Mouse (Mus musculus): ENCODE measurements around the gene Spint2.
A peak's percentile ranks its signal among the peaks of the same experiment; 100 is the strongest.

The Spint2 gene

DNA sequence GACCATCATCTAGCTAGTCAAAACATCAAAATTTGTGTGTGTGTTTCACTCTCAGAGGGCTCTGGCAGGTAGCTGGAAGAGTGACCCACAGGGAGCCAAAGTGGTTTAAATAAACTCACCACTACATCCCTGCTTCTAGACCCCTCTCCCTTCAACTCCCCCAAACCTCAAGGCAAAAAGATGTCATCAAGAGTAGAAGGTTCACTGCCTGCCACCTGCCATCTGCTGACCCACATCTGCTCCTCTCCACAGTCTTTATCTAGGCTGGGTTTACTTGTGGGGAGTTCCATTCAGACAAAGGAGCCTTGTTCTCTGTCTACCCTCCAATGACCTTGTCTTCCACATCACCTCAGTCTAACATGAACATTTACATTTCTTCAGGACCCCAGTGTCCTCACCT, 2.5 kb downstream of the Spint2 start:
- no peak for DNase-seq

DNA sequence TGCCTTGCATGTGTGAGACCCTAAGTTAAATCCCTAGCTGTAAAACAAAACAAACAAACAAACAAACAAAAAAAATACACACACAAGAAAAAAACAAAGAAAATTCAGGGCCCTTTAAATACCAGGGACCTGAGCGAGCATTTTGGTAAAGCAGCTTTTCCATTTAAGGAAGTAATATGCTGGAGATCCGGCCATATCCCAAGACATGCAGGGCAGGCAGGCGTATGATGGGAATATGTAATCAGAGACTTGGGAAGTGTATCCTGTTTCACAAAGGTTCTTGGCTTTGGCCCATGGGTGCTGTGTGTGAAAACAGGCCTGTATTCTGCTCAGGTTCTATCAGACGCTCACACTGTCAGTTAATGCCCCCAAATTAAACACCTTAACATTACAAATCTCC, 4.2 kb downstream of the Spint2 start:
- DNase-seq = no peak

DNA sequence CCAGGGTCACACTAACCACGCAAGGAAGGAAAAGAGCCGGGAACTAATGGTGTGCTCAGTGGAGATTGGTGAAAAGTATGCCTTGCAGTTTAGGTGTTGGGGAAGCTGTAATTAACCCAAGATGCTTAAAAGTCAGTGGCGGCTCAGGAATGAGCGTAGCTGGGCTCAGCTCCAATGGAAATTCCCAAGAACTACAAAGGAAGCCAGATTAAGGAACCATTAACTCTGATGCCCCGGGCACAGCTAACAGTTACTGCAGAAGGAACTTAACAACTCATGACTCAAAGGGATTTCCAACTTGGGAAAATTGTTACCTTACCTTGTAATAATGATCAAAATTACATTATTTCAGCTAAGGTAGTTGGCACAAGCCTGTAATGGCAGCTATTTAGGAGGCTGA, 5.0 kb downstream of the Spint2 start:
- no peak for DNase-seq

DNA sequence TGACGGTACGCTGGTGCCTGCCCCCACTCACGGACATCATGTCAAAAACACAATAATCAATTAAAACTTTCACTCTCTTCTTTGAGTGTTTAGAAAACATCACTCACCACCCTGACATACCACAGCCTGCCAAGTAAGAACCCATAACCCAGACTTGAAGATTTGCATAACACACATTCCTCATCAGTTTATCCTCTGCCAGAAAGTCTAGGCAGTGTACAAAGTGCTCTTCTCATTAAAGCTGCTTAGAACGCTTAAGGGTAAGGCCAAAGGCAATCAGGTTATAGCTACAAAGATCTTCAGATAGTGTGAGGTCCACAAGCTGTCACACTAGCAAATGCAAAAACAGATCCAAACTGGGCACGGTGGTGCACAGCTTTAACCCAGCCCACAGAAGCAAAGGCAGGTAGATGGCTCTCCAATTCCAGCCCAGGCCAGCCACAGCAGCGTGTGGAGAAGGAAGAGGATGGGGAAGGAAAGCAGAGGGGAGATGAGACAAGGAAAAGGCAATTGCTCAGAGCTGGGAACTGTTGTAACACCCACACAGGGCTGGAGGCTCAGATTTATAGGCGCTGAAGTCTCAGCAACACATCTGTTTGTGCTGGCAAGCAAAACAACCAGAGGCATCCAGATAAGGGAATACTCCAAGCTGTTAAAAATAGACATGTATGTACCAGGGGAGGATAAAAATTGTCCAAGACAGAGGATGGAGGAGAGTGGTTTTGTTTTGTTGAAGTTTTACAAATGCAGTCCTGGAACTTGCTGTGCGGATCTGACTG, 9.8 kb downstream of the Spint2 start:
- no peak for DNase-seq

GRCm38 (mm10) chr7:29270445-29270844, 11.3 kb downstream of the Spint2 start:
- DNase-seq = no peak

DNA sequence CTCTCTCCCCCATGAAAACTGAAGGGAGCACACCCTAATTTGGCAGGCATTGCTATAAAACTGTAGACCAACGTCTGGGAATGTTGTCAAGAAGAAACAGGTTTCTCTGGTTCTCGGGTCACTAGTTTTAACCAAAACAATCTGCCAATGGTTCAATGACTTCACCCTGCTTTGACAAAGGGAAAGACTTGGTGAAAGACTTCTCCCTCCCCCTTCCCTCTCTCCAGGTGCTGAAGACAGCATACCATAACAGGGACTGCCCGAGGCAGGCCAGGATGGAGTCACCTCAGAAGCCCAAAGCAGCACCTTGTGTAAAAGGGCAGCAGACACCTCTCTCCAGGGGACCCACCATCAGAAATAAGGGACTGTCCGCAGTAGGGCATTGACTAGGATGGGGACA, 14.8 kb downstream of the Spint2 start:
- DNase-seq = no peak

DNA sequence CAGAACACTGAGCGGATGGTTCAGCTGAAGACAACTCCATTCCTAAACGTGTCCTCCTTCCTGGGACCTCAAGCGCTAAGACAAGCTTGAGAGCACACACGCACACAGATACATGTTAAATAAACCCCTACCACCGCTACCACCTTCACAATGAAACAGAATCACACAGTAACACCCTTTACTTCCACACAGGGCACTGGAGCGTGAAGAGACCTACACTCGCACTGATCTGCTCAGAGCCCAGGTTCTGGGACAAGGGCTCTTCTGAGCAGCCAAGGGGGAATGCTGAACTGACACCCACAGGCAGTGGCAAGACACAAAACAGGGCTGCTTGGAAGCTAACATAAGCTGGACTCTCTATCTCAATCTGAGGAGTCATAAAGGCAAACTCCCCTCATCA, 16.1 kb downstream of the Spint2 start:
- DNase-seq = no peak

DNA sequence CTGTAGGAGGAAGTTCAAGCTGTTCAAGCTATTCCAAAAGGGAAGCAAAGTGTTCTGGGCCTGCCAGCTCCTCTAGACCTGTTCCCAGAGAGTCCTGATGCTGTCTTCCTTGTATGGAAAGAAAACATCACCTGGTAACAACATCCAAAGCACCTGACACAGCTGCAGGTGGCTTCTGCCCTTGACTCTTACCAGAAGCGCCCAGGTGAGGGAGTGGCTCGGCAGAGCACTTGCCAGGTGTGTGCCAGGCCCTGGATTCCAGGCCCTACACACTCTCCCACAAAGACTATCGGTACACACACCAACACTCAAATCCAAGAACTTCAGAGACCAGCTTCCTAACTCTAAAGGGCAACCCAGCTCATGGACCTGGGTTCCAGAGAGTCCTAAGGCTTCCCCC, 17.9 kb downstream of the Spint2 start:
- DNase-seq = no peak

DNA sequence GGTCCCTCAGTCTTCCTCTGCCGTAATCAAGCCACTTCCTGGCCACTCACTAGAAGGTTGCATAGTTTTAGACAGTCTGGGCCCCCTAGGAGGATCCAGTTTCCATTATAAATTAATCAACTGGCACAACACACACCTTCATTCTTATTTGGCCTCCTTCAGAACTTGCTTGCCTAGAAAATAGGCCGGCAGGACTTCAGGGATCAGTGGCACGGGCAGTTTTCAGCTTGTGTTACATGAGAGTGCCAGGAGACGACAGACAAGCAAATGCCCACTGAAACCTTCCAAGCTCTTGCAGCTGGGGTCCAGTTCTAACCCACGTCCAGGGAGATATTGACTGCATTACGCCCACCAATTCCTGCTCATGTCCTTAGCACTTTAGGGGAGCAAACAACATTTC, 19.6 kb downstream of the Spint2 start:
- DNase-seq = no peak

DNA sequence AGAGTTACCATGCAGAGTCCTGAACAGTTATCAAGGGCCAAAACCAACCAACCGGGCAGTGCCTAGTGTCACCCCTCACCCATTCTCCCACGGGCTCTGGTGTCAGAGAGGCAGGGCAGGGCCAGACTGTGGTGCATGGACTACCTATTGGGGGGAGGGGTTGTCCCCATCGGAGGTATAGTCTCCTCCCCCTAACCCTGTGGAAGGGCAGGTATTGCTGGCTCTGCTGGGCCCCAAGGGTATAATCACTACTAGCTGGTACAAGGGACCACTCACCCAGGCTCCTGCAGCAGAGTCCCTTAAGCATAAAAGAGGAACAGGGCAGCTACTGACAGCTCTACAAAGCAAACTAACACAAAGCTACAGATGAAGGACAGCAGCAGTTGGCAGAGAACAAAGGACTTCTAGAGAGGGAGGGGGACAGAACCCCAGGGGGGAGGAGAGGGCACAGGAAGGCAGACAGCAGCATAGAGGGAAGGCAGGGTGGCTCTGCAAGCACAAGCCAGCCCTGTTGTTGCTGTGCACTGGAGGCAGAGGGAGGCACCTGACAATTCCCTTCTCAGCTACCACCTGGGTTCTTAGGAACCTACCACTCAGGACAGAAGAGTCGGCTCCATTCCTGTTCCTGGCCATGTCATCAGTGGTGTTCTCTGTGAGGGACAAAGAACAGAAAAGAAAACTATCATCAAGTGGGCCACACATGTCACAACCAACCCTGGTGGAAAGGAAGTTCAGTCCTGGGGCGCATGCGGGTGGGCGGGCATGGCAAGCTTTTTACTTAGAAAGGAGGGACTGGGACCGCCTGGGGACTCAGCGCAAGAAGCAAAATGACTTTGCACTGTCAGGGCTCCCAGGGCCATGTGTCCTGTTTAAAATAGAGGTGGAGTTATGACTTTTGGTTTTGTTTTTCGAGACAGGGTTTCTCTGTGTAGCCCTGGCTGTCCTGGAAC, 21.7 kb downstream of the Spint2 start:
- no peak for DNase-seq

DNA sequence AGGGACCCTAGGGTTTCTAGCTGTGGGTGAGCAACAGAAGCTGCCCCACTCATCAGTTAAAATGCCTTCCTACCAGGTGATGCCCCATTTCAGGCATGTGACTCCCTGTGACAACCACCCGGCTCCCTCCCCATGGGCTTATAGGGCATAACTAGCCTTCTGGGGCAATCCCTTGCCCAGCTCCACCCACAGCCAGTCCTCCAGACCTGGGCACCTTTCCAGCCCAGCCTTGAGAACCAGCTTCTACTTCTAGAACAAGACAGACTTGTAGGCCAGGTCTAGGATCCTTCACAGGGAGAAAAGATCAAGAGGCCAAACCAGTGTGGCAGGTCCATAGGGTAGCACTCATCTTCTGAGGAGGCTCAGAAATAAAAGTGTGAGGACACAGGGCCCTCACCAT, 24.3 kb downstream of the Spint2 start:
- no peak for DNase-seq

DNA sequence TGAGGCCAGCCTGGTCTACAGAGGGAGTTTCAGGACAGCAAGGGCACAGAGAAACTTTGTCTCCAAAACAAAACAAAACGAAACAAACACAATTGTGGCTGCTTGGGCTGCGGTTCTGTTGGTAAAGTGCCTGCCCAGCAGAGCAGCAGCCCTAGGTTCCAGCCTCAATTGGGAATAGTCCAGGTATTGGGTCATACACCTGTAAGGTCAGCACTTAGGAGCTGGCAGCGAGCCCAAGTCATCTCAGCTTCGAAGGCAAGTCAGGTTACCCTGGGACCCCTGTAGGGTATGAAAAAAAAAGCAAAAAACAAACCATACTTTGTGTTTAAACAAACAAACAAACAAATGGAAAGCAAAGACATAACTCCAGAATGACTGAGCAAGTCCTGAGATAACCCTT, 25.8 kb downstream of the Spint2 start:
- no peak for DNase-seq

DNA sequence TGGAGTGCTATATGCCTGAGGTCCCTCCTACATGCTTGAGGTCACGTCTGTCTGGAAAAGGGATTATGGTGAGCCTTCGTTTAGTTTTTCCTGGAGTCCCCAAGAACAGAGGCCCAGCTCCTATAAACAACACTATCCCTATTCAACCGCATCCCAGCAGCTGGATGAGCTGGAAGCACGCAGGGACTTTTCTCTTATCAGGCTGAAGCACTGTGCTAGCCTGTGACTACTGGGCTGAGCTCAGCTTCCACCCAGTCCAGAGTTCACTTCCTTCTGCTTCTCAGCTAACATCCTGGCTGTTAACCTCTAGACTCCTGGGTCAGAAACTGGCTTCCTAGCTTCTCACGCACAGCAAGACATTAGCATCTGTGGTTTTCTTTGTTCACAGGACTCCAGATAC, 27.9 kb downstream of the Spint2 start:
- DNase-seq = no peak

GRCm38 (mm10) chr7:29251166-29251565, 30.5 kb downstream of the Spint2 start:
- DNase-seq = no peak

GRCm38 (mm10) chr7:29248261-29248841, 33.4 kb downstream of the Spint2 start, which contains the start of gene 2200002D01Rik:
TSS of gene 2200002D01Rik (minus strand) at chr7:29248466.
- DNase-seq = no peak

GRCm38 (mm10) chr7:29247706-29248105, 34.0 kb downstream of the Spint2 start:
- DNase-seq = no peak

- DNase-seq = peak; percentile 84 to 90
These were observed 34.4 kb downstream of the Spint2 start for GRCm38 (mm10) chr7:29247314-29247700.

- no peak for DNase-seq
These were observed 34.9 kb downstream of the Spint2 start for GRCm38 (mm10) chr7:29246619-29247313.

DNA sequence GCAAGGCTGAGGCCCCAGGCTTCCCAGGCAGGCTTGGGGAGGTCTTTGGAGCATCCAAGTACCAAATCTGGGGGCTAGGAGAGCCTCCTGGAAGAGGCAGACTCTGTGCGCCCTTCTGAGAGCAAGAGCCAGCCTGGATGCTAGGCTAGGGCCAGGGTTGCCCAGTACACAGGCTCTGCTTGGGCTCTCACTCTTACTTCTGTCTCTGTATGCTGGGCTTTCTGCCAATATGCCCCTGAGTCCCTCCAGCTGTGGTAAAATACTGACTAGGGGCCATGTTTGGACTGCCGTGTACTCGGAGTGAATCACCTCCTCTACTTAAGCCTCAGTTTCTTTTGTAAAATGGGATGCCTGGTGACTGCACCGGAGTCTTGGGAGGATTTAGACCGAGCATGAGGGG, 35.7 kb downstream of the Spint2 start:
- DNase-seq = no peak

GRCm38 (mm10) chr7:29244732-29245416, 36.8 kb downstream of the Spint2 start:
- DNase-seq = peak in 1 of 2 experiments; percentile 59

DNA sequence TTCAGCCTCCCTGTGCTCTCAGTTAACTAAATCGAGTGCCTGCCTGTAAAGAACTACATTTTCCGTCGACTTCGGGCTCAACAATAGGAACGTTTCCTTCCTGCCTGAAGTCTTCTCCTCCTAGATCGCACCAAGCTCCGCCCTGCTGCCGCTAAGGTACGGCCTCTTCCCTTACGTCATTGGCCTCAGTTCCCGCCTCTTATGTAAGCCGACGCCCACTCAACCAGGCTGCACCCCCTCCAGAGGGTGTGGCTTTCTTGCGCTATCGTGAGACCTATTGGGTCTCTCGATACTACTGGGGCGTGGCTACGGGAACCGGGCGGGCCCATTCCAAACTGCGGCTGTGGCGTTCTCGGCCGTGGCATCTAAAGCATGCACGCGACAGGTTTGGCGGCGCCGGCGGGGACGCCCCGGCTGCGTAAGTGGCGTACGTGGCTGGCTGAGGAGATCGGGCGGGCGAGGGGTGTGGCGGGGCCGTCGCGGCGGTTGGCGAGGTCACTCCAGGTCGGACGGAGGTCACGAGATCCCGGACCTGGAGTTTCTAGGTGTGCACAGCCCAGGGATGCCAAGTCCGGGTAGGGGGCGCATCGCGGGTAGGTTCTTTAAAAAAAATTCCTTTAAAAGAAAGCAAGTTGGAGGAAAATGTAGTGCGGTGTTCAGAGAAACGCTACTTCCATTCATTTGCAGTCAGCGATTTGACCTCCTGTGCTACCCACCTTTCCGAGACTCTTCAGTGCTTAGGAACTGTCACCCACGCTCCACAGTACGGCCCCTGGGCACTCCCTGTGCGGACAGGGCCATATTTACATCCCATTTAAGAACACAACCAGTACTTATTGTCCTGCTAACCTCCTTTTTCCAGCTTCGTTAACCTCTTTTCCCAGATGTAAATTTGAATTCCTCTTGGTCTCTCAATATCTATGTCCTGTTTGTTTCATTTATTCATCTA, 43.4 kb downstream of the Spint2 start, which contains the start of gene Yif1b:
Yif1b (plus strand) TSS at position 311 of the 949 bp plus-strand sequence.
- DNase-seq = peak; percentile 98

Data from cerebellum, postnatal 14 days (tissue).